Mouse (Mus musculus) intestine, embryonic 16.5 days (tissue): Measurements from ENCODE around the gene Fgfrl1. TPM values are rescaled to one million over a fixed set of nuclear protein-coding genes. Genes with fewer than 3 reads are reported as not detected.
A peak's percentile ranks its signal among the peaks of the same experiment; 100 is the strongest.

Source experiments
- ATAC-seq: fragments of 200-750 bp; cut with Nextera tagmentation; 2 replicates; pipeline ENCODE4 v1.8.0; 2017; ENCODE audit warnings: moderate TSS enrichment, moderate library complexity
- H3K27ac ChIP-seq: fragments of 300-500 bp; sonication (generic); 2 replicates; pipeline ENCODE4 v1.5.1; 2014; ENCODE audit warnings: mild to moderate bottlenecking, low read length
- H3K27me3 ChIP-seq: fragments of 300-500 bp; sonication (generic); replicated peaks from 2 replicates; pipeline ENCODE4 v1.6.1; 2014; ENCODE audit warnings: low read length, control low read depth, mixed read lengths; ENCODE audit not compliant: control insufficient read depth, insufficient read depth
- H3K36me3 ChIP-seq: fragments of 300-500 bp; sonication (generic); 2 replicates; pipeline ENCODE4 v1.6.1; 2014; ENCODE audit warnings: low read length, control low read depth; ENCODE audit not compliant: control insufficient read depth, insufficient read depth
- H3K4me1 ChIP-seq: fragments of 300-500 bp; sonication (generic); 2 replicates; pipeline ENCODE4 v1.6.1; 2014; ENCODE audit warnings: low read length, control low read depth, mixed read lengths; ENCODE audit not compliant: control insufficient read depth, insufficient read depth
- H3K4me2 ChIP-seq: fragments of 300-500 bp; sonication (generic); 2 replicates; pipeline ENCODE4 v1.6.1; 2014; ENCODE audit warnings: low read depth, low read length, control low read depth
- H3K4me3 ChIP-seq: fragments of 300-500 bp; sonication (generic); 2 replicates; pipeline ENCODE4 v1.5.1; 2014; ENCODE audit warnings: mild to moderate bottlenecking, low read length
- H3K9ac ChIP-seq: fragments of 300-500 bp; sonication (generic); 2 replicates; pipeline ENCODE4 v1.6.1; 2014; ENCODE audit warnings: low read depth, low read length
- H3K9me3 ChIP-seq: fragments of 300-500 bp; sonication (generic); 2 replicates; pipeline ENCODE4 v1.6.1; 2016; ENCODE audit warnings: low read length, control low read depth; ENCODE audit not compliant: control insufficient read depth
- WGBS: fragments of 180-500 bp; shearing (Covaris S2); extraction: QIAGEN DNeasy Blood & Tissue Kit; methylation state at CpG from one replicate; pipeline ENCODE4 v1.1.7; 2014; 5-methylcytosine and 5-hydroxymethylcytosine counted together
- polyA plus RNA-seq: library from polyadenylated mRNA; unstranded; fragments of >200 nt; fragmentation: Nextera tagmentation; extraction: Ambion mirVana; gene quantifications from 2 replicates; pipeline ENCODE4 v1.2.1, GENCODE M21; 2015

The Fgfrl1 gene
- 8.5 and 9.7 TPM in 2 replicates for polyA plus RNA-seq

GRCm38 (mm10) chr5:108692271-108692670 lies at the start of gene Fgfrl1:
Gene Fgfrl1, plus strand, starts transcription at chr5:108692382.
- Histone ChIP-seq H3K4me3 (peak within 1 kb of the TSS; percentile 88), H3K4me1 (peaks cover 36% of the 10 kb centered on the region), H3K9me3 (no peaks in the 10 kb centered on the region), H3K27ac (no peak within 1 kb of the TSS), H3K4me2 (peak within 1 kb of the TSS; percentile 76), H3K27me3 (no peaks in the 10 kb centered on the region), H3K9ac (peak within 1 kb of the TSS; percentile 54), H3K36me3 (no peaks in the 10 kb centered on the region)
- peak; percentile 26 for ATAC-seq
- WGBS: 5% methylated on average over 16 of the region's 18 CpGs

GRCm38 (mm10) chr5:108643674-108644073 lies 48.5 kb upstream of the Fgfrl1 start:
- peak; percentile 26; the same call in 1 of the 2 replicates for ATAC-seq
- Histone ChIP-seq H3K27ac (no peak overlapping the region), H3K4me1 (no peaks in the 10 kb centered on the region), H3K4me2 (no peak overlapping the region), H3K4me3 (no peak overlapping the region), H3K27me3 (no peaks in the 10 kb centered on the region), H3K36me3 (peaks cover 5% of the 10 kb centered on the region; the same call in 1 of the 2 replicates), H3K9ac (no peak overlapping the region), H3K9me3 (no peaks in the 10 kb centered on the region)
- 62% methylated on average over 2 of the region's 2 CpGs for WGBS

GRCm38 (mm10) chr5:108645651-108646342 lies 46.4 kb upstream of the Fgfrl1 start:
- Histone ChIP-seq H3K9ac (no peak overlapping the region), H3K36me3 (peaks cover 11% of the 10 kb centered on the region), H3K4me3 (no peak overlapping the region), H3K27me3 (no peaks in the 10 kb centered on the region), H3K9me3 (no peaks in the 10 kb centered on the region), H3K27ac (no peak overlapping the region), H3K4me2 (no peak overlapping the region), H3K4me1 (no peaks in the 10 kb centered on the region)
- 92% methylated on average over 9 of the region's 9 CpGs for WGBS
- ATAC-seq: no peak

GRCm38 (mm10) chr5:108646343-108646660 lies 45.9 kb upstream of the Fgfrl1 start:
- Histone ChIP-seq H3K4me3 (no peak overlapping the region), H3K27me3 (no peaks in the 10 kb centered on the region), H3K36me3 (peaks cover 14% of the 10 kb centered on the region), H3K27ac (no peak overlapping the region), H3K4me2 (no peak overlapping the region), H3K9ac (no peak overlapping the region), H3K4me1 (no peaks in the 10 kb centered on the region), H3K9me3 (no peaks in the 10 kb centered on the region)
- no peak for ATAC-seq
- 87% methylated on average over 3 of the region's 3 CpGs for WGBS

GRCm38 (mm10) chr5:108647311-108647710 lies 44.9 kb upstream of the Fgfrl1 start:
- H3K4me3 ChIP-seq: no peak overlapping the region
- peaks cover 14% of the 10 kb centered on the region for H3K36me3 ChIP-seq
- H3K9ac ChIP-seq: no peak overlapping the region
- no peaks in the 10 kb centered on the region for H3K27me3 ChIP-seq
- no peak overlapping the region for H3K4me2 ChIP-seq
- no peaks in the 10 kb centered on the region for H3K9me3 ChIP-seq
- no peak for ATAC-seq
- WGBS: 90% methylated on average over 2 of the region's 2 CpGs
- no peaks in the 10 kb centered on the region for H3K4me1 ChIP-seq
- no peak overlapping the region for H3K27ac ChIP-seq

DNA sequence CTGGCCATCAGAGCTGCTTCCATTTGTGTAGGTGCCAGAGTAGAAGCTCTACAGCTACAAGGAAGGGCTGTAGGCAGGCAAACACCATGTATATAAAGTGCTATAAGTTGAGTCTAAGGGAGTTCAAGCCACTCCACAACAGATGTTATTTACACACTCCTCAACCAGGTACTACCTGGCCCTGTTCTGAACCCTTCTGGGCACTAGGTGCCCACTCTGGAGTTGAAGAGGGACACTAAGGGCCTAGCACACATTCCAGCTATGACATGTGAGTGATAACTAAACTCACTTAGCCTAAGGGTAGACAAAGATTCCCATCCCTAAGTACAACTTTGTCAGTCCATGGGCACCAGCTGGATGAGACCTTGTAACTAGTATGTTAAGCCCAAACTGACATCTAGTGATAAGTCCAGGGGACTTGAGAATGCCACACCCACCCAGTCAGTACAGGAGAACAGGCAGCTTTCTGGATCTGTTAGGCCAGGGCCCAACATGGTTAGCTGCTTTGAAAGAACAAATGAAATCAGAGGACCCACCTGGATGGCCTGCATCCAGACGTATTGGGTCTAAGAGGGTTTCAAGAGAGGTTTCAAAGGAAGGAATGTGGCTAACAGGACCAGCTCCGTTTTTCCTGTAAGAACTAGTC lies 44.2 kb upstream of the Fgfrl1 start:
- 85% methylated on average over 2 of the region's 2 CpGs for WGBS
- Histone ChIP-seq H3K27me3 (no peaks in the 10 kb centered on the region), H3K27ac (no peak overlapping the region), H3K4me1 (no peaks in the 10 kb centered on the region), H3K9me3 (no peaks in the 10 kb centered on the region), H3K9ac (no peak overlapping the region), H3K36me3 (peaks cover 14% of the 10 kb centered on the region), H3K4me2 (no peak overlapping the region), H3K4me3 (no peak overlapping the region)
- ATAC-seq: no peak

DNA sequence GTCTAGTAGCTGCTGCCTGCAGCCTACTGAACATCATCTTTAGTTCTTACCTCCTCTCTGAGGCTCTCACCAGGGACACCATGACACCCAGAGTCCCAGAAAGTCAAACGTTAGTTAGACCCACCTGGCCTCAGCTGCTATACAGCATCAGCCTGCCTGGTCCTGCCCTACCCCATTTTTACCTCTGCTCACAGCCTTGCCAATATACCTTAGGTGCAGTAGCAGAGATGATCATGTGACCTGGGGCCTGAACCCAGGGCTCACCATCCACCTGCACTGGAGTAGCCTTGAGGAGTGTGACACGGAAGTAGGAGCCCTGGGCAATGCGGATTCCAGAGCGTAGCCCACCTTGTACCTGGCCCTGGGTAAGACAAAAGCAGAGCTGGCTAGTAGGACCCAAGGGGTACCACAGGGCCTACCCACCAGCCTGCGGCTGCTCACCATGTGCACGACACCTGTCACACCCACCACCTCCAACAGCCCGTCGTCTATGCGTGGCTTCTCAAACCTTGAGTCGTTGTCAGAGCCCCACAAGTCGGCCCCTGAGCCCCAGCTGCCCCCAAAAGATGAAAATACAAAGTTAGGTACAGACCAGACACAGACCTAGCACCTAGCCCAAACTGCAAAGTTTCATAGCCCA lies 43.1 kb upstream of the Fgfrl1 start:
- no peaks in the 10 kb centered on the region for H3K27me3 ChIP-seq
- no peak overlapping the region for H3K27ac ChIP-seq
- no peak overlapping the region for H3K4me2 ChIP-seq
- H3K4me3 ChIP-seq: no peak overlapping the region
- 88% methylated on average over 11 of the region's 11 CpGs for WGBS
- no peak for ATAC-seq
- H3K36me3 ChIP-seq: peaks cover 20% of the 10 kb centered on the region
- H3K4me1 ChIP-seq: no peaks in the 10 kb centered on the region
- H3K9ac ChIP-seq: no peak overlapping the region
- H3K9me3 ChIP-seq: no peaks in the 10 kb centered on the region

DNA sequence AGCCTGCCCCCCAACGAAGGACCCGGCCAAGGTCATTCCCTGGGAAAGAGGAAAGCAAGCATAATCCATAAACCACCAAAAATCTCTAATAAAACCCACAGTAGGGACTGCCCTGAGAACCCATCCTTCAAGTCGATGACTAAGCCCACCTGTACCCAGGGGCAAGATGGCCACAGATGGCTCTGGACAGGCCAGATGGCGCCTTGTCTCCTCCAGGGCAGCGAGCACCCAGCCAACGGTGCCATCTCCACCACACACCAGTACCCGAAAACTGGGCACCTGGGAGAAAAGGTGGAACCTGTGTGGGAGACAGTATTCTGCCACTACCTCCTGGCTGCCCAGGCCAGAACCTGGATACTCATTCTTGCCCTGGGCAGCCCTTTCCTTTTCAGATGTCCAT lies 41.8 kb upstream of the Fgfrl1 start:
- H3K27ac ChIP-seq: no peak overlapping the region
- peaks cover 2% of the 10 kb centered on the region; the same call in 1 of the 2 replicates for H3K4me1 ChIP-seq
- no peak overlapping the region for H3K4me2 ChIP-seq
- H3K27me3 ChIP-seq: no peaks in the 10 kb centered on the region
- no peak for ATAC-seq
- H3K9ac ChIP-seq: no peak overlapping the region
- 88% methylated on average over 7 of the region's 7 CpGs for WGBS
- H3K9me3 ChIP-seq: no peaks in the 10 kb centered on the region
- H3K4me3 ChIP-seq: no peak overlapping the region
- H3K36me3 ChIP-seq: peaks cover 22% of the 10 kb centered on the region

GRCm38 (mm10) chr5:108651136-108651720 lies 41.0 kb upstream of the Fgfrl1 start:
- Histone ChIP-seq H3K4me2 (no peak overlapping the region), H3K9me3 (no peaks in the 10 kb centered on the region), H3K4me1 (peaks cover 2% of the 10 kb centered on the region; the same call in 1 of the 2 replicates), H3K9ac (no peak overlapping the region), H3K27me3 (no peaks in the 10 kb centered on the region), H3K27ac (no peak overlapping the region), H3K4me3 (no peak overlapping the region), H3K36me3 (peaks cover 26% of the 10 kb centered on the region)
- no peak for ATAC-seq
- WGBS: 83% methylated on average over 5 of the region's 5 CpGs
